Comparison of ENCODE assay signal across 17 mouse cellular contexts in the genomic region with DNA sequence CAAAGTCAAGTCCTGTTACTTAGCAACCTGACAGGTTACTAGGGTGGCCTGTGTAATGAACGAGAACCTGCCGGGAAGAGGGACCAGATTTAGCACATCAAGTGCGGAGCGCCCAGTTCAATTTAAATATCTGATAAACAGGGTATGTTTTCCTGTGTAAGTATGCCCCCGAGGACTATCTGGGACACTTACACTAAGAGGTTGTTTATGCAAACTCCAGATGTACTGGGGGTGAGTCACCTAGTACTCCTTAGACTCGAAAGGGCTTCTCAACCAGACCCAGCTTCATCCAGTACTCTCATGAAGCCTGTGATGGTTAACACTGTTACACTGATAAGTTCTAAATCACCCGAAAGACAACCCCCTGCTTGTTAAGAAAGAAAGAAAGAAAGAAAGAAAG.
"Had no signal": no experiment of that assay in that cellular context is flagged by ENCODE, and none has a peak within 500 bp of the region (broad histone marks: within the 10 kb centered on the region; RNA-seq: fewer than 3 reads in every experiment).

No protein-coding gene starts in this region.

- DNase-seq: kidney, adult 2 months; kidney, postnatal 25 days; left cerebral cortex, postnatal 4 days; liver, postnatal 0 days; lung, embryonic 14.5 days; thymus, adult 2 months; thymus, postnatal 14 days; thymus, postnatal 4 days had no signal

- H3K27ac ChIP-seq: kidney, postnatal 0 days; limb, embryonic 12.5 days; limb, embryonic 15.5 days; liver, embryonic 14.5 days; macrophage; midbrain, embryonic 13.5 days; stomach, postnatal 0 days had no signal

- ATAC-seq: liver, postnatal 0 days; lung, postnatal 0 days; midbrain, embryonic 13.5 days had no signal

- H3K9me3 ChIP-seq: limb, embryonic 12.5 days; limb, embryonic 15.5 days; midbrain, embryonic 13.5 days had no signal

- H3K4me2 ChIP-seq: limb, embryonic 12.5 days; limb, embryonic 15.5 days; liver, embryonic 11.5 days; lung, embryonic 14.5 days; midbrain, embryonic 13.5 days had no signal

- H3K4me3 ChIP-seq: limb, embryonic 12.5 days; limb, embryonic 15.5 days; midbrain, embryonic 13.5 days had no signal

- H3K4me1 ChIP-seq: midbrain, embryonic 13.5 days had no signal

- H3K27me3 ChIP-seq: limb, embryonic 12.5 days; limb, embryonic 15.5 days; midbrain, embryonic 13.5 days had no signal

- H3K9ac ChIP-seq: limb, embryonic 12.5 days; limb, embryonic 15.5 days; liver, embryonic 14.5 days; liver, postnatal 0 days; lung, embryonic 14.5 days; midbrain, embryonic 13.5 days had no signal

- H3K36me3 ChIP-seq: limb, embryonic 12.5 days; limb, embryonic 15.5 days; midbrain, embryonic 13.5 days had no signal
